Comparison of ENCODE assay signal across 9 mouse cellular contexts in the genomic region with DNA sequence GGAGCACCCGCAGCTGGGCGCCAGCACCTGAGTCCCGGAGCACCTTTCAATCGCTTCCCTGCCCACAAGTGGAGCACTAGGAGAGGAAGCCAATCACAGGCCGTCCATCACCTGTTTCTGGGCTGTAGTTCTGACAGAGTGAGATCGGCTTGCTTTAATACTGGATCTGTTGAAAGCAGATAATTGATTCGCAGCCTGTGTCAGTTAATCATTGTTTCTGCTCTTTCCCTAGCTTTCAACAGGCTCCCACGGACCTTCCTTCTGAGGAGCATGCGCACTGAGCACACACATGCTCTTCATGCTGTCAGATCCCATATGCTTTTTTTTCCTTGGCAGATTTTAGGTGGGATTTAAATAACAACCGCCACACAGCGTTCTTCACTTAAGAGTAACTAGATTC.
A peak's percentile ranks its signal among the peaks of the same experiment; 100 is the strongest.
DNase-seq lines count a peak whose midpoint lies in the region; ATAC-seq and TF ChIP-seq lines count a peak whose summit lies in the region.
"Had no signal": no experiment of that assay in that cellular context is flagged by ENCODE, and none has a peak within 500 bp of the region (broad histone marks: within the 10 kb centered on the region; RNA-seq: fewer than 3 reads in every experiment).

No protein-coding gene starts in this region.

- H3K9me3 ChIP-seq in liver, postnatal 0 days (ENCODE audit: low read length), result no peaks in the 10 kb centered on the region
- no peaks in the 10 kb centered on the region for H3K9me3 ChIP-seq in liver, embryonic 11.5 days (ENCODE audit: control insufficient read depth, low read length)

- no peak for TF ChIP-seq POLR2A in heart, adult 2 months (IDR thresholded peaks at IDR 0.05; ENCODE audit: insufficient read depth, low read depth, low read length)

- intact Hi-C loops in heart, adult 2 months (cut with DNase I), result no loop called here

- H3K27me3 ChIP-seq in liver, postnatal 0 days (ENCODE audit: insufficient read depth, low read length), result no peaks in the 10 kb centered on the region
- no peaks in the 10 kb centered on the region for H3K27me3 ChIP-seq in liver, embryonic 11.5 days (replicated peaks; ENCODE audit: control insufficient read depth, insufficient read depth, low read length)
- H3K27me3 ChIP-seq in heart, adult 2 months (ENCODE audit: control insufficient read depth, insufficient read depth, low read length), result no peaks in the 10 kb centered on the region

- ATAC-seq in liver, postnatal 0 days, result peak; percentile 77
- ATAC-seq in liver, embryonic 11.5 days (replicated peaks; ENCODE audit: low FRiP score), result no peak
- ATAC-seq: intestine, postnatal 0 days had no signal

- no peak for TF ChIP-seq EP300 in liver, postnatal 0 days (IDR thresholded peaks at IDR 0.05; ENCODE audit: low read depth)
- TF ChIP-seq EP300 in heart, adult 2 months (IDR thresholded peaks at IDR 0.05; ENCODE audit: insufficient read depth, low read depth, low read length), result no peak

- no peak overlapping the region for H3K4me2 ChIP-seq in liver, postnatal 0 days (ENCODE audit: low read depth, low read length)
- H3K4me2 ChIP-seq in liver, embryonic 11.5 days, result no peak overlapping the region

- no peak overlapping the region for H3K27ac ChIP-seq in liver, postnatal 0 days (ENCODE audit: low read depth)
- no peak overlapping the region for H3K27ac ChIP-seq in liver, embryonic 11.5 days (ENCODE audit: low read depth, low read length)
- H3K27ac ChIP-seq in heart, adult 2 months, result no peak overlapping the region

- WGBS in liver, postnatal 0 days (ENCODE audit: insufficient replicate concordance), result 64% methylated on average over 11 of the region's 11 CpGs
- WGBS in liver, embryonic 11.5 days, result 65% methylated on average over 11 of the region's 11 CpGs
- WGBS in heart, adult 2 months, result 73% methylated on average over 11 of the region's 11 CpGs

- H3K9ac ChIP-seq in liver, postnatal 0 days (replicated peaks), result no peak overlapping the region
- no peak overlapping the region for H3K9ac ChIP-seq in liver, embryonic 11.5 days (ENCODE audit: low read depth, low read length)
- H3K9ac ChIP-seq in heart, adult 2 months (ENCODE audit: low read depth, low read length), result no peak overlapping the region

- no peaks in the 10 kb centered on the region for H3K36me3 ChIP-seq in liver, postnatal 0 days (replicated peaks; ENCODE audit: insufficient read depth, low read length)
- H3K36me3 ChIP-seq in liver, embryonic 11.5 days (ENCODE audit: control insufficient read depth, insufficient read depth, low read length), result no peaks in the 10 kb centered on the region
- H3K36me3 ChIP-seq in heart, adult 2 months (ENCODE audit: control insufficient read depth, insufficient read depth, low read length), result no peaks in the 10 kb centered on the region

- no peaks in the 10 kb centered on the region for H3K4me1 ChIP-seq in liver, postnatal 0 days (ENCODE audit: insufficient read depth)
- no peaks in the 10 kb centered on the region for H3K4me1 ChIP-seq in liver, embryonic 11.5 days (replicated peaks; ENCODE audit: control insufficient read depth, insufficient read depth, low read length)
- no peaks in the 10 kb centered on the region for H3K4me1 ChIP-seq in heart, adult 2 months (ENCODE audit: control insufficient read depth, insufficient read depth, low read length)

- no peak overlapping the region for H3K4me3 ChIP-seq in liver, postnatal 0 days (ENCODE audit: low read depth, low read length)
- no peak overlapping the region for H3K4me3 ChIP-seq in liver, embryonic 11.5 days (ENCODE audit: low read depth, low read length)
- no peak overlapping the region for H3K4me3 ChIP-seq in heart, adult 2 months

- peak; percentile 18 for DNase-seq in liver, postnatal 0 days
- DNase-seq in liver, embryonic 11.5 days (ENCODE audit: low spot score), result no peak
- peak; percentile 68 for DNase-seq in kidney, adult 9 months
- peak; percentile 54 to 85 for DNase-seq in layer of hippocampus, postnatal 14 days (ENCODE audit: low spot score in 2 of 2)
- peak; percentile 52 for DNase-seq in right cerebral cortex, postnatal 25 days
- no peak for DNase-seq in heart, adult 2 months
- DNase-seq in urinary bladder, adult 18-20 months (ENCODE audit: low spot score in 2 of 2), result no peak
- DNase-seq: cerebellum, adult 11 months had no signal

- no peak for TF ChIP-seq CTCF in liver, postnatal 0 days (IDR thresholded peaks at IDR 0.05; ENCODE audit: low read depth)
- TF ChIP-seq CTCF in heart, adult 2 months (IDR thresholded peaks at IDR 0.05), result no peak

- no peaks in the 10 kb centered on the region for H3K79me2 ChIP-seq in heart, adult 2 months (replicated peaks; ENCODE audit: control insufficient read depth, insufficient read depth, low read length)

Comparison
In these comparisons a context has a peak if more than half of its experiments do, and no peak if none do; other contexts are left out.
1. DNase-seq: peak in liver, postnatal 0 days (single experiment), kidney, adult 9 months (single experiment), layer of hippocampus, postnatal 14 days (2 of 2) and right cerebral cortex, postnatal 25 days (single experiment); none in liver, embryonic 11.5 days (single experiment), heart, adult 2 months (0 of 2) and urinary bladder, adult 18-20 months (0 of 2).